Mouse (Mus musculus) neural tube, embryonic 12.5 days (tissue): ENCODE data around the gene 2010111I01Rik. TPM values are rescaled to one million over a fixed set of nuclear protein-coding genes. Genes with fewer than 3 reads are reported as not detected.

Source experiments
- ATAC-seq: fragments of 200-750 bp; cut with Nextera tagmentation; 2 replicates; pipeline ENCODE4 v1.8.0; 2017; ENCODE audit warnings: low read depth, mild to moderate bottlenecking, moderate TSS enrichment, moderate library complexity; ENCODE audit not compliant: low FRiP score
- H3K27ac ChIP-seq: fragments of 300-500 bp; sonication (generic); 2 replicates; pipeline ENCODE4 v1.5.1; 2016
- H3K27me3 ChIP-seq: fragments of 300-500 bp; sonication (generic); replicated peaks from 2 replicates; pipeline ENCODE4 v1.6.1; 2016; ENCODE audit warnings: mild to moderate bottlenecking
- H3K36me3 ChIP-seq: fragments of 300-500 bp; sonication (generic); 2 replicates; pipeline ENCODE4 v1.6.1; 2016; ENCODE audit warnings: mild to moderate bottlenecking
- H3K4me1 ChIP-seq: fragments of 300-500 bp; sonication (generic); 2 replicates; pipeline ENCODE4 v1.6.1; 2016
- H3K4me2 ChIP-seq: fragments of 300-500 bp; sonication (generic); replicated peaks from 2 replicates; pipeline ENCODE4 v1.6.1; 2016; ENCODE audit warnings: mild to moderate bottlenecking
- H3K4me3 ChIP-seq: fragments of 300-500 bp; sonication (generic); 2 replicates; pipeline ENCODE4 v1.5.1; 2016
- H3K9ac ChIP-seq: fragments of 300-500 bp; sonication (generic); 2 replicates; pipeline ENCODE4 v1.6.1; 2016; ENCODE audit warnings: mild to moderate bottlenecking
- H3K9me3 ChIP-seq: fragments of 300-500 bp; sonication (generic); 2 replicates; pipeline ENCODE4 v1.6.1; 2016; ENCODE audit warnings: mild to moderate bottlenecking
- WGBS: fragments of 180-500 bp; shearing (Covaris S2); methylation state at CpG from one replicate; pipeline ENCODE4 v1.1.7; 2016; 5-methylcytosine and 5-hydroxymethylcytosine counted together
- polyA plus RNA-seq: library from polyadenylated mRNA; unstranded; fragments of >200 nt; fragmentation: Nextera tagmentation; extraction: Ambion mirVana; gene quantifications from 2 replicates; pipeline ENCODE4 v1.2.1, GENCODE M21; 2016

2010111I01Rik gene
- polyA plus RNA-seq, 1 experiment from 2014 or later, result 89.8 TPM

DNA sequence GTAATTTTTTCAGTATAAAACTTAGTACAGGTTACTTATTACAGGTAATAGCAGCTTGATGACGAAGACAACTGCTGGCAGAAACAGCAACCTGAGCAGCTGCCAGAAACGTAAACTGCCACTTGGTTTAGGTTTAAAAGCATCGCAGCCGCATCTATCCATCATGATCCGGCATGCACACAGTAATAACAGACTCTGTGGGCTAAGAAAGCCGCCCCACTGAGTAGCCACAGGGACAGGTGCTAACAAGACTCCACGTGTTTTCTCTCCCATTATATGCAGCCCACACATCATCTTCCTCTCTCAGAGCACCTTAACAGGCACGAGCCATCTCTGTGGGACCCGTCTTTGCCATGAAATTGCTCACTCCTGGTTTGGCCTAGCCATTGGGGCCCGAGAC lies 191.6 kb downstream of the 2010111I01Rik start:
- no peak overlapping the region for H3K27ac ChIP-seq
- H3K27me3 ChIP-seq, result no peaks in the 10 kb centered on the region
- 82% methylated on average over 10 of the region's 10 CpGs for WGBS
- no peak for ATAC-seq
- H3K36me3 ChIP-seq, result peaks cover 2% of the 10 kb centered on the region; the same call in 1 of the 2 replicates
- H3K9me3 ChIP-seq, result no peaks in the 10 kb centered on the region
- H3K9ac ChIP-seq, result no peak overlapping the region
- no peak overlapping the region for H3K4me2 ChIP-seq
- no peaks in the 10 kb centered on the region for H3K4me1 ChIP-seq
- no peak overlapping the region for H3K4me3 ChIP-seq

DNA sequence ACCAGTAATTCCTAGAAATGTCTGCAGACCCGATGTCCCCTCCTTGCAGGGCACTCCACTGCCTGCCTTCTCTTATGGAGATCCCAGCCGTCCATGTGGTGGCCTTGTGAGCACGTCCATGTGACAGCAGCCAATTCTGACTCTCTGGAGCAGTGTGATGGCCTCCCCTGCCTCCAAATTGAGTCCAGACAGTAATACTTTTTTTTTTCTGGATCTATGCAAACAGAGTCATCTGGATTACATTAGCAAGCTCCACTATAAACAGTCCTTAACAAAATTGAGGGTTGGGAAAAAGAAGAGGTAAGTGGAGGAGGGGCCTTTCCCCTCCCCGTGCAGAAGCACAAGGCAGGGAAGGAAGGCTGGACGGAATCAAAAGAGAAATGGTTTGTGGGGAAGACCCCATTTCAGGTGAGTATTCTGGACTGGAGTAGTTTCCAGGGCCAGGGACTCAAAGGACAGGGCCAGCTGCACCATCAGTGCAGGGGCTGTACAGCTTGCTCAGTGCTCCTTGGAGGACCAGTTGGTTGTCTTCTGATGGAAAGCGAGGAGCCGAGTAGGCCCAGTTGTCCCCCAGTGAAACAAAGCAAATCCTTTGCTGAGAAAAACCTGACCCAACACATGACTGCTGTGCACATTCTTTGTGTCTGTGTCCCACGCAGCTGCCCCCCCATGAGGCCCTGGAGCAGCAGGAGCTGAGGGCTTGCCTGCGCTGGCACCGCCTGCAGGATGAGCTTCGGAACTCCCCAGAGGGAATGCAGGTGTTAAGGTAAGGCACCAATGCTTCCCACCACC lies 205.8 kb downstream of the 2010111I01Rik start:
- Histone ChIP-seq H3K4me3 (no peak overlapping the region), H3K27me3 (no peaks in the 10 kb centered on the region), H3K9ac (no peak overlapping the region), H3K9me3 (no peaks in the 10 kb centered on the region), H3K27ac (no peak overlapping the region), H3K4me1 (peaks cover 19% of the 10 kb centered on the region), H3K4me2 (0 out of 2 replicates have a peak overlapping the region, but pooled peaks have one; percentile 14), H3K36me3 (no peaks in the 10 kb centered on the region)
- no peak for ATAC-seq
- 55% methylated on average over 11 of the region's 11 CpGs for WGBS

DNA sequence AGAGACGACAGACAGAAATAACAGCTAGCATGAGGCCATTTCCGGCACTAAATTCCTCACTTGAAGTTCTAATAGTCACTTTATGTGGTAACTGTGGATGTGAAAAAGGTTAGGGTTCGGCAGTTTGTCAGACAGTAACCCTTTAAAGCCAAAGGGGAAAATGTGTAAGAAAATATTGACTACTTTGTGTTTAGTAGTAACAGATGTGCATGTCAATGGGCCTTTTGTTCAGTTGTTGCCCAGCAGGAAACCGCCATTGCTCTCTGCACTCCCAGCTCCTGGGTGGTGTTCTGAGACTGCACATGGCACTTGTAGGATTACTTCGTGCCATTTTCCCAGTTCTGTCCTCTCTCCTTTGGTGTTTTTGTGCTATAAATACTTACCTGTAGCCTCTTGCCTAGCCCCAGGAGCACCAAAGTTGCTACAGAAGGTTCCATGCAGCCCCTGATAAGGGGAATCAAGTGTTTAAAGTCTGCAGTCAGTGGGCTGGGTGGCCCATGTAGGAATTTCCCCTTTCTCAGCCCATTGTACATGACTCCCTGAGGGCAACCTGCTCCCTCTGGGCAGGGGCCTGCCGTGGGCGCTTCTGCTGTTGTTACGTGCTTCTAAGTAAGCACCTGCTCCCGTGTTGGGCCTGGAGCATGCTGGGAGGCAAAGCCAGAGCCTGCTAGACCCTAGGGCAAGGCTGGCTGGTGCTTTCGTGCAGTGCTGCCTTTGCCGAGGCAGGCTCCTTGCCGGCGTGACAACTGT lies 206.8 kb downstream of the 2010111I01Rik start:
- 13% methylated on average over 13 of the region's 13 CpGs for WGBS
- peaks cover 19% of the 10 kb centered on the region for H3K4me1 ChIP-seq
- no peak overlapping the region for H3K4me3 ChIP-seq
- no peaks in the 10 kb centered on the region for H3K36me3 ChIP-seq
- peak; percentile 69 for ATAC-seq
- no peak overlapping the region for H3K4me2 ChIP-seq
- H3K27ac ChIP-seq, result no peak overlapping the region
- no peak overlapping the region for H3K9ac ChIP-seq
- no peaks in the 10 kb centered on the region for H3K9me3 ChIP-seq
- no peaks in the 10 kb centered on the region for H3K27me3 ChIP-seq

DNA sequence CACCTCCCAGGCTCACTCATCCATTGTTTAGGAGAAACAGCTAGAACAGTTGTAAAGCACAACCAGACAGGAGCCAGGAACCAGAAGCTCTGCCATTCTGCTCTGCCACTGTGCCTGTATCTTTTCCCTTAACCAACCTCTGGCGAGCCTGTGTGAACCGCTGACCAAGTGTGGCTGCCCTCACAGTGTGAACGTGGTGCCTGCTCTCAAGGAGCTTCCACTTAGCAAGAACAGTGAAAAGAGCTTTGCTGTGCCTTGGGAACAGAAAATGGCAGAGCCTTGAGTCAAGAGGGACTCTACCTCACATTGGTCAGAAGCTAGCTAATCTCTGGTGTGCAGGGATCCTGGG lies 207.4 kb downstream of the 2010111I01Rik start:
- no peaks in the 10 kb centered on the region for H3K36me3 ChIP-seq
- H3K4me1 ChIP-seq, result peaks cover 19% of the 10 kb centered on the region
- no peaks in the 10 kb centered on the region for H3K9me3 ChIP-seq
- H3K27me3 ChIP-seq, result no peaks in the 10 kb centered on the region
- H3K4me3 ChIP-seq, result no peak overlapping the region
- H3K9ac ChIP-seq, result no peak overlapping the region
- no peak overlapping the region for H3K4me2 ChIP-seq
- 79% methylated on average over 3 of the region's 3 CpGs for WGBS
- H3K27ac ChIP-seq, result no peak overlapping the region
- no peak for ATAC-seq

DNA sequence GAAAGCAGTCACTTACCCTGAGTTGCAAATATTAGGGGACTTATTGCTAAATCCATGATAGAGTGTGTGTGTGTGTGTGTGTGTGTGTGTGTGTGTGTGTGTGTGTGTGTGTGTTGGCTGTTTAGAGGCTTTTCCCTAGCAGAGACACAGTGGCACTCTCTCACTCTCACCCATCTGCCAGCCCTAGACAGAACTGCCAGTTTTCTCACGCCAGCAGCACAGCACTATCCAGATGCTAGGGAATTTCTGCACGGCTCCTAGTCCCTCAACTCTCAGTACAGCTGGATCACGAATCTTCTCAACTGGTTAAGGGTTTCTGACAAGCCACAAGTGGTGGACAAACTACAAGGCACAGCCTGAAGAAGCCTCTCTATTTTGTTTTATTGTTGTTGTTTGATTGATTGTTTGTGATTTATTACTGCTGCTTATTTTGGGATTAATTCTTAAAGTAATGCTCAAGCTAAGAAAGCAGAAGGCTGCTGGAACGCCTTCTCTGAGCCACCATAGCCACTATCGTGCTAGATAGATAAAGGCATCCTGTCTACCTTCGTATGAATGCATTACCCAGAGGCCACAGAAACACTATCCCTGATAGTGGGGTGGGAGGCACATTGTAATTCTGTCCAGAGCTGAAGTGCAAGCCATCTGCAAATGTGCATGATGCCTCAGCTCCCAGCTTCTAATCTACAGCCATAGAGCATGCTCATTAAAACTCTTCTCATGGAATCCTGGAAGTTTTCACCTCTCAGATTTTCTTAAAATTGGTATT lies 209.7 kb downstream of the 2010111I01Rik start:
- no peak overlapping the region for H3K9ac ChIP-seq
- H3K27me3 ChIP-seq, result no peaks in the 10 kb centered on the region
- no peaks in the 10 kb centered on the region for H3K9me3 ChIP-seq
- 67% methylated on average over 6 of the region's 6 CpGs for WGBS
- no peaks in the 10 kb centered on the region for H3K36me3 ChIP-seq
- H3K4me1 ChIP-seq, result peaks cover 19% of the 10 kb centered on the region
- H3K4me3 ChIP-seq, result no peak overlapping the region
- ATAC-seq, result no peak
- H3K27ac ChIP-seq, result no peak overlapping the region
- no peak overlapping the region for H3K4me2 ChIP-seq

DNA sequence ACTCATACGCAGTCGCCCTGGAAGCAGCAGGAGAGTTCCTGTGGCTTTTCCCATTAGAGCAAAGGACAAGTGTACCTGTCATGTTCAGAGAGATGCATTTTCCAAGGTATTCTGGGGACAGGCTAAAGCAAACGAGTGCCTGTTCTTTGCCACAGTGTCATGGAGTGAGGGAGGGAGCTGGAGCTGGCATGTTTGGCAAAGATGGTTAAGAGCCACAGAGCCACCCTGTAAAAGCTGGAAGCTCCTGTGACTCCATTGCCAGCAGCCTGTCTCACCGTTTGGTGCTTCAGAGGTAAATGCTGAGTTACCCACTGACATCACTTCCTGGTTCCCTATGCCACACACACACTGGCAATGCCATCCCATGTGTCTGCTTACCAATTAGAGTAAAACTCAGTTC lies 211.4 kb downstream of the 2010111I01Rik start:
- H3K4me1 ChIP-seq, result peaks cover 12% of the 10 kb centered on the region
- WGBS, result 80% methylated on average over 4 of the region's 4 CpGs
- no peaks in the 10 kb centered on the region for H3K36me3 ChIP-seq
- no peak overlapping the region for H3K4me2 ChIP-seq
- no peak overlapping the region for H3K9ac ChIP-seq
- no peak overlapping the region for H3K4me3 ChIP-seq
- no peak for ATAC-seq
- H3K9me3 ChIP-seq, result no peaks in the 10 kb centered on the region
- H3K27me3 ChIP-seq, result no peaks in the 10 kb centered on the region
- H3K27ac ChIP-seq, result no peak overlapping the region

DNA sequence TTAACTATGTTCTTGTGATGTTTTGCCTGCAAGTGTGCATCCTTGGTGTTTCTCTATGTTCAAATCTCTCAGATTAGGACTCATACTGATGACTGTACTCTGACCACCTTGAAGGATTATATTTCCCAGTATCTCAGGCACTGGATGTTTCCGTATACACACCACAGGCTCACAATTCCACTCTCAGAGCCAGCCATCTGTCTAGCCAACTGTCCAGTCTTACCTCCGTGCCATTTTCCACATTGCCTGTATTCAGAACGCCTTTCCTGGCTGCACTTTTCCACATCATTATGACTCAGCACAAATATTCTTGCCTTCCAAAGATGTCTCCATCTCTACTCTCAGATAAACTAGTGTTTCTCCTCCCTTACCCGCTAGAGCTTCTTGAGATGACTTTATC lies 212.5 kb downstream of the 2010111I01Rik start:
- Histone ChIP-seq H3K4me3 (no peak overlapping the region), H3K27me3 (no peaks in the 10 kb centered on the region), H3K9ac (no peak overlapping the region), H3K4me2 (no peak overlapping the region), H3K27ac (no peak overlapping the region), H3K36me3 (no peaks in the 10 kb centered on the region), H3K9me3 (no peaks in the 10 kb centered on the region), H3K4me1 (peaks cover 1% of the 10 kb centered on the region; the same call in 1 of the 2 replicates)
- WGBS, result 89% methylated on average over 4 of the region's 4 CpGs
- ATAC-seq, result no peak

DNA sequence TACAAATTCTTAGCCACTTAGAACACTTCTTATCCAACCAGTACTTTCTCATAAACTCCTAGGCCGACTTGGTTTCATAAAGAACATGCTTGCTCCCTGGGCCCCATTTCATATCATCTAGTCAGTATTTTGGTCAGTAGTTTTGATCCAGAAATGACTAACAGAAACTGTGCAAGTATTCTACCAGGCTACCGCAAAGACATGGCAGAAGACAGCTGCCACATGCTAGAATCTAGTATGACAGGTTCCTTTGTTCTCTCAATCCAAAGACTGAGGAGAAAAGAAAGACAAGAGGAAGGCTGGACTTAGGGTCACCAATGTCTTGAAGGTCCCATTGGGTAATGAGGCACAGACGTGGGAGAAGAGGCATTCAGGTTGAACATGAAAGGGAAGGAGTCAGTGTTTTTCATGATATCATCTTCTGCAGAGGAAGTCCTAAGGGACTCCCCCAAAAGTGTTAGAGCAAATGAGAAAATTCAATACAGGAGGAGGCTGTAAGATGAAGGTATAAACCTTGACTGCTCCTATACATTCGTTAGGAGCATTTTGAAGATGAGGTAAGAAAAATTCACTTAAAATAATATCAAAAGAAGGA lies 216.0 kb downstream of the 2010111I01Rik start:
- 81% methylated on average over 4 of the region's 4 CpGs for WGBS

DNA sequence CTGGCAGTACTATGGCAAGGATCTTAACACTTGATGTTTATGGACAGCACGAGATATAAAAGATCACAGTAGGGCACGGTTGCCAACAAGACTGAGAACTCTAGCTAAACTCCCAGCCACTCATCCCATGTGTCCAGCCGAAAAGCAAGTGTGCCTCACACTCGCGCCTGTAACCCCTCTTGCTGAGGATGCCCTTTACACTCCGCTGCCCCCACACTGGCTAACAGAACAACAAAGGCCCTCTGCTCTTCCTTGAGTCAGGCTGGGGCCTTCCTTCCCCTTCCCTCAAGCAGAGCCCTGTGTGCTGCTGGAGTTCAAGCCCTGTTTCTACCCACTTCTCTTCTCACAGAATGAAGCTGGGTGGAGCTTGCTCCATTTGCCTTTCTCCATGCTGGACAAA lies 220.3 kb downstream of the 2010111I01Rik start:
- H3K9me3 ChIP-seq, result no peaks in the 10 kb centered on the region
- no peaks in the 10 kb centered on the region for H3K27me3 ChIP-seq
- WGBS, result 52% methylated on average over 6 of the region's 6 CpGs
- no peaks in the 10 kb centered on the region for H3K36me3 ChIP-seq
- H3K4me1 ChIP-seq, result peaks cover 17% of the 10 kb centered on the region
- H3K4me2 ChIP-seq, result no peak overlapping the region
- no peak overlapping the region for H3K27ac ChIP-seq
- H3K9ac ChIP-seq, result no peak overlapping the region
- no peak for ATAC-seq
- no peak overlapping the region for H3K4me3 ChIP-seq

More for the DNA sequence above, 216.0 kb downstream of the 2010111I01Rik start:
- Histone ChIP-seq H3K4me2 (no peak overlapping the region), H3K9me3 (no peaks in the 10 kb centered on the region), H3K27ac (no peak overlapping the region), H3K4me3 (no peak overlapping the region), H3K27me3 (no peaks in the 10 kb centered on the region), H3K9ac (no peak overlapping the region), H3K36me3 (no peaks in the 10 kb centered on the region), H3K4me1 (peaks cover under 1% of the 10 kb centered on the region; the same call in 1 of the 2 replicates)
- no peak for ATAC-seq

DNA sequence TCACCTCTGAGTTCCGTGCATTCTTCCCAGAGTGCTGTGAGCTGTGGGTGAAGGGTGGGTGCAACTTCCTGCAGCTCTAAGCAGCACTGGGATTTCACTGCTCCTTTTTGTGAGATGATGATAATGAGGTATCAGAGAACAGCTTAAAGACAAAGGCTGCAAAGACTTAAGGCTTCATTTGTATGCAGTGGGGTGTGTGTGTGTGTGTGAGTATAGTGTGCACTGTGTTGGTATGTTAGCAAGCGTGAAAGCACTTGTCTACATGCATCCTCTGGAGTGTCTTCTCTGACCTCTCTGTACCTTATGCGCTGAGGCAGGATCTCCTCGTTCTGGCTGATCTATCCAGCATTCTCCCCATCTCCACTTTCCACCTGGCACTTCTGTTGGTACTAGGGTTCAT lies 221.5 kb downstream of the 2010111I01Rik start:
- ATAC-seq, result peak; percentile 44; the same call in 1 of the 2 replicates
- 60% methylated on average over 4 of the region's 4 CpGs for WGBS
- H3K9ac ChIP-seq, result no peak overlapping the region
- H3K4me3 ChIP-seq, result no peak overlapping the region
- H3K36me3 ChIP-seq, result 0 out of 2 replicates have a peak, but pooled peaks cover under 1% of the 10 kb centered on the region
- H3K27ac ChIP-seq, result no peak overlapping the region
- H3K27me3 ChIP-seq, result no peaks in the 10 kb centered on the region
- no peak overlapping the region for H3K4me2 ChIP-seq
- no peaks in the 10 kb centered on the region for H3K9me3 ChIP-seq
- peaks cover 17% of the 10 kb centered on the region for H3K4me1 ChIP-seq

DNA sequence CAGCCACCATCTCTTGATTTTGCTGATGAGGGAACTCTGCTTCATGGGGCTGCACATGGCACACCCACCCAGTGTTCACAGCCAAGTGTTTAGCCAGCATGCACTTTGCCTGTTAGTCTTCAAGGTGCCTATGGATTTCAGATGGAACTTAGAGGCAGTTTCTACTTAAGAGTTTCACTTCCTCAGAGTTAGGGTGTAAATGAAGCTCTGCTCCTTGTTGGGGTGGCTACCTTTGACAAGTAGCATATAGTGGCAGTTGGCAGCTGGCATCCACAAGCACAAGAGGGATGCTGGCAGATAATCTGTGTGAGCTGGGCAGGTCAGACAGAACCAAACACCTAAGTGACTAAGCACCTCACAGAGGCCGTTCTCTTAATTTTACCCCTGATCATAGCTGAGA lies 221.9 kb downstream of the 2010111I01Rik start:
- WGBS, result 89% methylated on average over 1 of the region's 1 CpGs
- 0 out of 2 replicates have a peak, but pooled peaks cover 3% of the 10 kb centered on the region for H3K36me3 ChIP-seq
- H3K27me3 ChIP-seq, result no peaks in the 10 kb centered on the region
- H3K9ac ChIP-seq, result no peak overlapping the region
- no peak overlapping the region for H3K27ac ChIP-seq
- no peaks in the 10 kb centered on the region for H3K9me3 ChIP-seq
- no peak overlapping the region for H3K4me2 ChIP-seq
- no peak for ATAC-seq
- H3K4me3 ChIP-seq, result no peak overlapping the region
- H3K4me1 ChIP-seq, result peaks cover 17% of the 10 kb centered on the region
